18 mouse cellular contexts compared by ENCODE assay signal in the genomic region with DNA sequence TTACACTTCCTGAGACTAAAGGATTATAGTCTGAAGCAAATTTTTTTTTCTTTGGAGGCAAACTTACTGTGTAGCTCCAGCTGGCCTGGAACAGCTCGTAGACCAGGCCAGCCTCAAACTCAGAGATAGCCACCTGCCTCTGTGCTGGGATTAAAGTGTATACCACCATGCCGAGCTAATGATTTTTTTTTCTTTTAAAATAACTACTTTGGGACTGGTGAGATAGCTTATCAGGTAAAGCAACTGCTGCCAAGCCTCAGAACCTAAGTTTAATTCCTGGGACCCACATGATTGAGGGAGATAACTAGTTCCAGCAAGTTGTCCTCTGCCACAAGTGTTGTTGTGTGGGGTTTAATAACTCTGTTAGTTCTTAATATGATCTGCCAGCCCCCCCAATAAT.
DNase-seq lines count a peak whose midpoint lies in the region; ATAC-seq and TF ChIP-seq lines count a peak whose summit lies in the region.
"Had no signal": no experiment of that assay in that cellular context is flagged by ENCODE, and none has a peak within 500 bp of the region (broad histone marks: within the 10 kb centered on the region; RNA-seq: fewer than 3 reads in every experiment).

No protein-coding gene starts in this region.

- TF ChIP-seq CTCF in liver, embryonic 14.5 days (IDR thresholded peaks at IDR 0.05; ENCODE audit: low read depth) = no peak

- peak; percentile 48; the same call in 1 of the 2 replicates for ATAC-seq in heart, embryonic 12.5 days (ENCODE audit: insufficient number of reproducible peaks, low FRiP score)
- ATAC-seq in heart, embryonic 11.5 days (replicated peaks; ENCODE audit: insufficient number of reproducible peaks, low FRiP score, low TSS enrichment) = no peak
- ATAC-seq in erythroblast, adult 5-6 weeks (replicated peaks; ENCODE audit: low FRiP score, poor library complexity, severe bottlenecking) = peak; percentile 66
- ATAC-seq in liver, embryonic 14.5 days (ENCODE audit: insufficient read depth) = peak; percentile 89
- 0 out of 2 replicates have a peak, but pooled peaks have one; percentile 44 for ATAC-seq in stomach, embryonic 16.5 days (ENCODE audit: insufficient read depth, low FRiP score)
- ATAC-seq: forebrain, embryonic 14.5 days; midbrain, embryonic 15.5 days had no signal

- H3K4me1 ChIP-seq in heart, embryonic 12.5 days (replicated peaks) = peaks cover 19% of the 10 kb centered on the region
- H3K4me1 ChIP-seq in heart, embryonic 11.5 days (ENCODE audit: control insufficient read depth, insufficient read depth, low read length) = peaks cover 11% of the 10 kb centered on the region; the same call in 1 of the 2 replicates
- peaks cover 66 to 71% of the 10 kb centered on the region in 2 experiments for H3K4me1 ChIP-seq in liver, embryonic 14.5 days (replicated peaks; ENCODE audit: control insufficient read depth in 2 of 2, insufficient read depth in 2 of 2, low read length in 1 of 2)
- peaks cover 19% of the 10 kb centered on the region for H3K4me1 ChIP-seq in stomach, embryonic 16.5 days (ENCODE audit: control insufficient read depth, insufficient read depth, low read length)
- H3K4me1 ChIP-seq: midbrain, embryonic 15.5 days had no signal

- no peak overlapping the region for H3K4me2 ChIP-seq in heart, embryonic 12.5 days
- no peak overlapping the region for H3K4me2 ChIP-seq in heart, embryonic 11.5 days
- H3K4me2 ChIP-seq in liver, embryonic 14.5 days (ENCODE audit: low read depth) = peak overlapping the region; percentile 57
- no peak overlapping the region for H3K4me2 ChIP-seq in stomach, embryonic 16.5 days (ENCODE audit: low read depth, low read length)
- H3K4me2 ChIP-seq: heart, embryonic 15.5 days; kidney, embryonic 15.5 days; lung, embryonic 14.5 days; midbrain, embryonic 15.5 days had no signal

- H3K36me3 ChIP-seq in heart, embryonic 12.5 days = no peaks in the 10 kb centered on the region
- H3K36me3 ChIP-seq in heart, embryonic 11.5 days (ENCODE audit: control insufficient read depth, insufficient read depth, low read length) = no peaks in the 10 kb centered on the region
- no peaks in the 10 kb centered on the region for H3K36me3 ChIP-seq in liver, embryonic 14.5 days (replicated peaks; ENCODE audit: control insufficient read depth, insufficient read depth, low read depth)
- H3K36me3 ChIP-seq in stomach, embryonic 16.5 days (ENCODE audit: control insufficient read depth, insufficient read depth, low read length) = no peaks in the 10 kb centered on the region
- H3K36me3 ChIP-seq: heart, embryonic 15.5 days; kidney, embryonic 15.5 days; midbrain, embryonic 15.5 days had no signal

- no peak overlapping the region for H3K27ac ChIP-seq in heart, embryonic 12.5 days (ENCODE audit: poor library complexity, severe bottlenecking)
- no peak overlapping the region for H3K27ac ChIP-seq in heart, embryonic 11.5 days (ENCODE audit: low read depth, low read length)
- H3K27ac ChIP-seq in liver, embryonic 14.5 days = peak overlapping the region; percentile 96
- H3K27ac ChIP-seq in stomach, embryonic 16.5 days (ENCODE audit: low read length) = no peak overlapping the region
- H3K27ac ChIP-seq: heart, embryonic 15.5 days; kidney, embryonic 15.5 days; midbrain, embryonic 15.5 days had no signal

- peak; percentile 79 to 89 (median 85) for DNase-seq in liver, embryonic 14.5 days (ENCODE audit: low read depth in 3 of 3, low spot score in 3 of 3)
- no peak for DNase-seq in cerebellum, adult 8-10 months
- no peak for DNase-seq in urinary bladder, adult 18-20 months (ENCODE audit: low spot score in 2 of 2)
- DNase-seq: adrenal gland, postnatal 10 days; cerebellum, adult 2 months; left cerebral cortex, postnatal 4 days; lung, embryonic 14.5 days; lung, postnatal 4 days; right cerebral cortex, adult 18-20 months had no signal

- no peaks in the 10 kb centered on the region for H3K27me3 ChIP-seq in heart, embryonic 12.5 days (replicated peaks)
- no peaks in the 10 kb centered on the region for H3K27me3 ChIP-seq in heart, embryonic 11.5 days (ENCODE audit: control insufficient read depth, insufficient read depth, low read length)
- H3K27me3 ChIP-seq in liver, embryonic 14.5 days (ENCODE audit: control insufficient read depth, insufficient read depth, low read length) = no peaks in the 10 kb centered on the region
- no peaks in the 10 kb centered on the region for H3K27me3 ChIP-seq in stomach, embryonic 16.5 days (ENCODE audit: control insufficient read depth, insufficient read depth, low read length)
- H3K27me3 ChIP-seq: CH12.LX; heart, embryonic 15.5 days; kidney, embryonic 15.5 days; midbrain, embryonic 15.5 days had no signal

- no peak overlapping the region for H3K9ac ChIP-seq in heart, embryonic 12.5 days
- no peak overlapping the region for H3K9ac ChIP-seq in heart, embryonic 11.5 days (ENCODE audit: low read depth, low read length)
- H3K9ac ChIP-seq in liver, embryonic 14.5 days (replicated peaks) = peak overlapping the region; percentile 54
- H3K9ac ChIP-seq in stomach, embryonic 16.5 days (ENCODE audit: low read length) = no peak overlapping the region
- H3K9ac ChIP-seq: heart, embryonic 15.5 days; kidney, embryonic 15.5 days; lung, embryonic 14.5 days; midbrain, embryonic 15.5 days had no signal

- WGBS in heart, embryonic 12.5 days = 37% methylated on average over 2 of the region's 2 CpGs
- 52% methylated on average over 2 of the region's 2 CpGs for WGBS in heart, embryonic 11.5 days (ENCODE audit: insufficient replicate concordance)
- 10% methylated on average over 2 of the region's 2 CpGs for WGBS in liver, embryonic 14.5 days (ENCODE audit: insufficient replicate concordance)
- 62% methylated on average over 2 of the region's 2 CpGs for WGBS in stomach, embryonic 16.5 days

- peak; percentile 99 for TF ChIP-seq EP300 in liver, embryonic 14.5 days (IDR thresholded peaks at IDR 0.05; ENCODE audit: low read depth)

- no peak overlapping the region for H3K4me3 ChIP-seq in heart, embryonic 12.5 days
- H3K4me3 ChIP-seq in heart, embryonic 11.5 days (ENCODE audit: low read depth, low read length) = no peak overlapping the region
- no peak overlapping the region for H3K4me3 ChIP-seq in liver, embryonic 14.5 days (ENCODE audit: insufficient read depth in 1 of 2, low read depth in 2 of 2, low read length in 2 of 2)
- H3K4me3 ChIP-seq in stomach, embryonic 16.5 days (replicated peaks; ENCODE audit: low read length) = no peak overlapping the region
- H3K4me3 ChIP-seq: heart, embryonic 15.5 days; kidney, embryonic 15.5 days; midbrain, embryonic 15.5 days had no signal

- no peaks in the 10 kb centered on the region for H3K9me3 ChIP-seq in heart, embryonic 12.5 days (replicated peaks)
- no peaks in the 10 kb centered on the region for H3K9me3 ChIP-seq in heart, embryonic 11.5 days (replicated peaks; ENCODE audit: control insufficient read depth, low read length)
- no peaks in the 10 kb centered on the region for H3K9me3 ChIP-seq in liver, embryonic 14.5 days (ENCODE audit: control insufficient read depth, low read length)
- no peaks in the 10 kb centered on the region for H3K9me3 ChIP-seq in stomach, embryonic 16.5 days (replicated peaks; ENCODE audit: control insufficient read depth, low read length)
- H3K9me3 ChIP-seq: heart, embryonic 15.5 days; kidney, embryonic 15.5 days; midbrain, embryonic 15.5 days had no signal

Comparison
In these comparisons a context has a peak if more than half of its experiments do, and no peak if none do; other contexts are left out.
1. DNase-seq: peak in liver, embryonic 14.5 days (3 of 3); none in cerebellum, adult 8-10 months (single experiment) and urinary bladder, adult 18-20 months (0 of 2).